Mouse (Mus musculus) CH12.LX (cell line): ENCODE data around the gene Kat2b. TPM values are rescaled to one million over a fixed set of nuclear protein-coding genes. Genes with fewer than 3 reads are reported as not detected.
A peak's percentile ranks its signal among the peaks of the same experiment; 100 is the strongest.

Source experiments
- DNase-seq: peaks from one replicate; pipeline ENCODE4 v3.0.0-alpha.2; 2013; ENCODE audit errors: extremely low read depth
- H3K27ac ChIP-seq: 2 replicates; pipeline ENCODE4 v1.5.1; 2012; ENCODE audit warnings: low read depth, mild to moderate bottlenecking, control low read depth, moderate library complexity; ENCODE audit not compliant: insufficient read depth
- H3K27me3 ChIP-seq: replicated peaks from 2 replicates; pipeline ENCODE3; 2012; ENCODE audit warnings: inconsistent platforms
- H3K36me3 ChIP-seq, 2 experiments: replicated peaks in 1 of 2; 2 replicates each; pipeline versions ENCODE3 to v1.6.1; 2012; ENCODE audit warnings: inconsistent platforms in 1 of 2, low read length in 1 of 2, mild to moderate bottlenecking in 1 of 2, mixed read lengths in 1 of 2, moderate library complexity in 1 of 2; ENCODE audit not compliant: control insufficient read depth in 1 of 2, insufficient read depth in 1 of 2
- H3K4me1 ChIP-seq, 2 experiments: 2 replicates each; pipeline ENCODE4 v1.6.1; 2012; ENCODE audit warnings: inconsistent platforms in 1 of 2, moderate library complexity in 1 of 2; ENCODE audit not compliant: insufficient read depth in 2 of 2, control insufficient read depth in 1 of 2
- H3K4me2 ChIP-seq: 2 replicates; pipeline ENCODE4 v1.6.1; 2012; ENCODE audit warnings: low read depth, mild to moderate bottlenecking, control low read depth; ENCODE audit not compliant: poor library complexity, insufficient read depth, severe bottlenecking
- H3K4me3 ChIP-seq, 3 experiments: fragments of 150-350 bp in 1 of 3; sonication (generic) in 1 of 3; replicated peaks in 1 of 3; 2 replicates each; pipeline versions ENCODE3 to v1.5.1; 2011 to 2012; ENCODE audit warnings: low read depth in 2 of 3, low read length in 2 of 3, mild to moderate bottlenecking in 2 of 3, moderate library complexity in 2 of 3, control low read depth in 1 of 3, improper control_type of control experiment in 1 of 3, inconsistent platforms in 1 of 3, mixed read lengths in 1 of 3; ENCODE audit not compliant: poor library complexity in 1 of 3
- H3K79me2 ChIP-seq: replicated peaks from 2 replicates; pipeline ENCODE4 v1.6.1; 2012; ENCODE audit warnings: mild to moderate bottlenecking, moderate library complexity; ENCODE audit not compliant: control insufficient read depth, poor library complexity, insufficient read depth, severe bottlenecking; ENCODE audit errors: extremely low read depth
- H3K9ac ChIP-seq: 2 replicates; pipeline ENCODE4 v1.6.1; 2012; ENCODE audit warnings: low read depth, mild to moderate bottlenecking, control low read depth, moderate library complexity; ENCODE audit not compliant: insufficient read depth
- H3K9me3 ChIP-seq: replicated peaks from 2 replicates; pipeline ENCODE3; 2012; ENCODE audit warnings: low read length, inconsistent platforms, mixed read lengths
- CTCF ChIP-seq, 2 experiments: IDR thresholded peaks in 1 of 2; conservative IDR thresholded peaks in 1 of 2; 2 replicates each; pipeline ENCODE4 v1.5.1; 2011 to 2012; ENCODE audit warnings: low read depth in 2 of 2, low read length in 2 of 2, improper control_type of control experiment in 1 of 2, inconsistent platforms in 1 of 2, mild to moderate bottlenecking in 1 of 2, moderate library complexity in 1 of 2
- EP300 ChIP-seq: IDR thresholded peaks from 2 replicates; pipeline ENCODE4 v1.6.1; 2011; ENCODE audit warnings: low read length, improper control_type of control experiment
- ETS1 ChIP-seq: conservative IDR thresholded peaks from 2 replicates; pipeline ENCODE4 v1.6.1; 2012; ENCODE audit warnings: low read depth, mild to moderate bottlenecking, inconsistent platforms, low read length, improper control_type of control experiment, moderate library complexity
- HCFC1 ChIP-seq: IDR thresholded peaks from 2 replicates; pipeline ENCODE4 v1.6.1; 2012; ENCODE audit warnings: low read depth, mild to moderate bottlenecking, inconsistent platforms, low read length, improper control_type of control experiment
- JUN ChIP-seq: IDR thresholded peaks from 2 replicates; pipeline ENCODE4 v1.6.1; 2011; ENCODE audit warnings: low read depth, mild to moderate bottlenecking, low read length, improper control_type of control experiment, moderate library complexity; ENCODE audit not compliant: insufficient read depth
- JUND ChIP-seq: conservative IDR thresholded peaks from 2 replicates; pipeline ENCODE4 v1.6.1; 2011; ENCODE audit warnings: low read depth, low read length, improper control_type of control experiment
- KAT2A ChIP-seq: IDR thresholded peaks from 2 replicates; pipeline ENCODE4 v1.6.1; 2012; ENCODE audit warnings: low read length, improper control_type of control experiment, inconsistent platforms; ENCODE audit not compliant: insufficient replicate concordance
- MEF2A ChIP-seq: IDR thresholded peaks from 2 replicates; pipeline ENCODE4 v1.6.1; 2014; ENCODE audit warnings: low read depth, mild to moderate bottlenecking, inconsistent platforms, low read length, improper control_type of control experiment, borderline replicate concordance
- MXI1 ChIP-seq: IDR thresholded peaks from 2 replicates; pipeline ENCODE4 v1.6.1; 2011; ENCODE audit warnings: mild to moderate bottlenecking, low read depth, low read length, improper control_type of control experiment
- MYC ChIP-seq: IDR thresholded peaks from 2 replicates; pipeline ENCODE4 v1.6.1; 2011; ENCODE audit warnings: low read depth, mild to moderate bottlenecking, improper control_type of control experiment, low read length
- NELFE ChIP-seq: IDR thresholded peaks from 2 replicates; pipeline ENCODE4 v1.6.1; 2011; ENCODE audit warnings: low read depth, low read length, improper control_type of control experiment
- POLR2AphosphoS2 ChIP-seq: IDR thresholded peaks from 2 replicates; pipeline ENCODE4 v1.6.1; 2011; ENCODE audit warnings: low read depth, low read length, improper control_type of control experiment
- RAD21 ChIP-seq: IDR thresholded peaks from 2 replicates; pipeline ENCODE4 v1.6.1; 2011; ENCODE audit warnings: low read depth, mild to moderate bottlenecking, low read length, improper control_type of control experiment, moderate library complexity
- SIN3A ChIP-seq: IDR thresholded peaks from 2 replicates; pipeline ENCODE4 v1.6.1; 2012; ENCODE audit warnings: low read length, improper control_type of control experiment, inconsistent platforms
- SMC3 ChIP-seq: IDR thresholded peaks from 2 replicates; pipeline ENCODE4 v1.6.1; 2011; ENCODE audit warnings: low read depth, low read length, improper control_type of control experiment
- TBP ChIP-seq: conservative IDR thresholded peaks from 2 replicates; pipeline ENCODE4 v1.6.1; 2011; ENCODE audit warnings: low read depth, low read length, improper control_type of control experiment
- TCF12 ChIP-seq: IDR thresholded peaks from 2 replicates; pipeline ENCODE4 v1.6.1; 2014; ENCODE audit warnings: low read depth, mild to moderate bottlenecking, inconsistent platforms, low read length, improper control_type of control experiment
- UBTF ChIP-seq: IDR thresholded peaks from 2 replicates; pipeline ENCODE4 v1.6.1; 2012; ENCODE audit warnings: low read depth, mild to moderate bottlenecking, inconsistent platforms, low read length, improper control_type of control experiment, moderate library complexity
- ZC3H11A ChIP-seq: IDR thresholded peaks from 2 replicates; pipeline ENCODE4 v1.6.1; 2012; ENCODE audit warnings: low read depth, mild to moderate bottlenecking, inconsistent platforms, low read length, improper control_type of control experiment
- ZNF384 ChIP-seq: IDR thresholded peaks from 2 replicates; pipeline ENCODE4 v1.6.1; 2012; ENCODE audit warnings: low read depth, low read length, improper control_type of control experiment, inconsistent platforms
- dilution Hi-C: fragments of 300-500 bp; cut with MboI; formaldehyde crosslinking; loops from 2 replicates; pipeline ENCODE4 v1.14.3; 2020; ENCODE audit warnings: low sequenced_read_pairs; ENCODE audit not compliant: extremely low pct_unique_long_range_greater_than_20kb, extremely low pct_ligation_motif_present
- in situ Hi-C: fragments of 300-500 bp; cut with MboI; formaldehyde crosslinking; loops from 3 replicates; pipeline ENCODE4 v1.14.3; 2019; ENCODE audit warnings: low sequenced_read_pairs, low pct_ligation_motif_present, low pct_unique_long_range_greater_than_20kb, mixed read lengths
- polyA plus RNA-seq: library from polyadenylated mRNA; unstranded; fragments of >175 nt; gene quantifications from 2 replicates; pipeline ENCODE4 v1.2.1, GENCODE M21; 2012; ENCODE audit warnings: low read depth; ENCODE audit not compliant: insufficient read length
- total RNA-seq, 2 experiments: library from RNA; depleted of rRNA; stranded (reverse); fragments of 300-350 nt in 1 of 2; fragments of >200 nt in 1 of 2; gene quantifications; 2 replicates each; pipeline ENCODE4 v1.2.3; 2012 to 2014

Gene Kat2b
- total and polyA plus RNA-seq, 3 experiments = 3.6 to 4.6 (median 4.1) TPM

- dilution Hi-C loops = no loop called here
- no peak for DNase-seq
- peak overlapping the region in 2 of 3 experiments; percentile 3 to 9 for H3K4me3 ChIP-seq
- H3K4me1 ChIP-seq = peaks cover 18 to 26% of the 10 kb centered on the region in 2 experiments
- H3K9ac ChIP-seq = peak overlapping the region; percentile 65
- in situ Hi-C loops = no loop called here
- peak overlapping the region; percentile 91 for H3K4me2 ChIP-seq
- TF ChIP-seq MXI1 (no peak), MEF2A (peak; percentile 84), KAT2A (no peak), MYC (no peak), TBP (no peak), NELFE (no peak), JUN (0 out of 2 replicates have a peak, but pooled peaks have one; percentile 15), SMC3 (no peak), SIN3A (no peak), JUND (0 out of 2 replicates have a peak, but pooled peaks have one; percentile 29), CTCF (conservative IDR thresholded peaks at IDR 0.05 in 1 of 2, IDR thresholded peaks at IDR 0.05 in 1 of 2; ENCODE audit: low read depth in 2 of 2, low read length in 2 of 2) (no peak), EP300 (peak; percentile 56), HCFC1 (no peak), POLR2AphosphoS2 (no peak), ZC3H11A (no peak), UBTF (no peak), ETS1 (peak; percentile 38; the same call in 1 of the 2 replicates), ZNF384 (no peak), TCF12 (no peak), RAD21 (no peak)
- no peaks in the 10 kb centered on the region for H3K9me3 ChIP-seq
- peak overlapping the region; percentile 63 for H3K27ac ChIP-seq
- peaks cover 3% of the 10 kb centered on the region in 2 experiments for H3K36me3 ChIP-seq
- H3K27me3 ChIP-seq = no peaks in the 10 kb centered on the region
- peaks cover 13% of the 10 kb centered on the region for H3K79me2 ChIP-seq
Observed at GRCm38 (mm10) chr17:53587074-53587851, 20.6 kb downstream of the Kat2b start.
